Mouse (Mus musculus) right cerebral cortex, postnatal 10 days (tissue): ENCODE data around the gene Cuedc1.

Source experiments
- DNase-seq, 2 experiments: peaks; one replicate each; pipeline ENCODE4 v3.0.0; 2021; ENCODE audit warnings: low spot score in 2 of 2

Gene Cuedc1

GRCm38 (mm10) chr11:88098021-88098729 is at the start of gene Cuedc1:
Gene Cuedc1, plus strand, starts transcription at chr11:88098058.
- DNase-seq, result no peak

GRCm38 (mm10) chr11:88048961-88049670 is 48.7 kb upstream of the Cuedc1 start:
- no peak for DNase-seq

GRCm38 (mm10) chr11:88049732-88050131 is 48.1 kb upstream of the Cuedc1 start:
- DNase-seq, result no peak

- DNase-seq, result no peak
Observed at GRCm38 (mm10) chr11:88052638-88053037, 45.2 kb upstream of the Cuedc1 start.

GRCm38 (mm10) chr11:88053821-88054220 is 44.0 kb upstream of the Cuedc1 start:
- DNase-seq, result no peak

- peak in 1 of 2 experiments; percentile 51 for DNase-seq
Observed at GRCm38 (mm10) chr11:88054589-88054988, 43.3 kb upstream of the Cuedc1 start.

GRCm38 (mm10) chr11:88055777-88056176 is 42.1 kb upstream of the Cuedc1 start:
- no peak for DNase-seq

- no peak for DNase-seq
Observed at GRCm38 (mm10) chr11:88057788-88058187, 40.1 kb upstream of the Cuedc1 start.

GRCm38 (mm10) chr11:88059141-88059540 is 38.7 kb upstream of the Cuedc1 start:
- DNase-seq, result peak in 1 of 2 experiments; percentile 58

GRCm38 (mm10) chr11:88061892-88062625 is 35.8 kb upstream of the Cuedc1 start:
- no peak for DNase-seq

- DNase-seq, result no peak
Observed at GRCm38 (mm10) chr11:88065732-88066131, 32.1 kb upstream of the Cuedc1 start.

- no peak for DNase-seq
Observed at GRCm38 (mm10) chr11:88067191-88067585, 30.7 kb upstream of the Cuedc1 start.

GRCm38 (mm10) chr11:88067586-88068410 is 30.1 kb upstream of the Cuedc1 start, which contains the start of gene Vezf1:
Gene Vezf1, plus strand, starts transcription at chr11:88068279.
- peak; percentile 82 for DNase-seq

GRCm38 (mm10) chr11:88068411-88069245 is 29.2 kb upstream of the Cuedc1 start:
- DNase-seq, result peak; percentile 63 to 65

GRCm38 (mm10) chr11:88069246-88069570 is 28.6 kb upstream of the Cuedc1 start:
- no peak for DNase-seq

GRCm38 (mm10) chr11:88070392-88070791 is 27.5 kb upstream of the Cuedc1 start:
- DNase-seq, result no peak

GRCm38 (mm10) chr11:88071113-88071512 is 26.7 kb upstream of the Cuedc1 start:
- DNase-seq, result no peak

- DNase-seq, result no peak
Observed at GRCm38 (mm10) chr11:88073343-88073875, 24.4 kb upstream of the Cuedc1 start.

GRCm38 (mm10) chr11:88075701-88076100 is 22.2 kb upstream of the Cuedc1 start:
- no peak for DNase-seq

- DNase-seq, result no peak
Observed at GRCm38 (mm10) chr11:88076394-88076793, 21.5 kb upstream of the Cuedc1 start.
